Mouse (Mus musculus): ENCODE measurements around the gene Ccdc12.

GRCm38 (mm10) chr9:110642812-110643524, 13.3 kb upstream of the Ccdc12 start:
- no peak for TF ChIP-seq CTCF (conservative IDR thresholded peaks at IDR 0.05; ENCODE audit: low read length)
- TF ChIP-seq POU5F1 (IDR thresholded peaks at IDR 0.05; ENCODE audit: borderline replicate concordance, low read length): no peak
